Mouse (Mus musculus): Measurements from ENCODE around the gene Sbf2.

Gene Sbf2

DNA sequence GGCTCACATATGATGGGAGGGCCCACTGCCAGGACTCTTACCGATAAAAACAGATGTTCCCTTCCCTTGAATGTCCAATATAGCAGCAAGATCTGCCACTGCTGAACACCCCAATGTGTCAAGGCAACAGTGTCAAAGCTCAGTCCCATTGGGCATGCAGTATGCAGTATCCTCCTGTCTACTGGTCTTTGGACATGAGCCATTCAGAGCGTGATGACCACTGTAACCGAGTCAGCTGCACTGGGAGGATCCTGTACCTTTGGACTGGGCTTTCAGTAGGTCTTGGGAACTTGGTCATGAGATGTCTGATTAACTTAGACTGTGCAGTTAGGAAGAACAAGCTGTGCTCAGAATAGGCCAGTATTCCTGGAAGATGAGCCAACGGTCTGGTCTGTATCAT lies 309.2 kb downstream of the Sbf2 start:
- no peak for DNase-seq

DNA sequence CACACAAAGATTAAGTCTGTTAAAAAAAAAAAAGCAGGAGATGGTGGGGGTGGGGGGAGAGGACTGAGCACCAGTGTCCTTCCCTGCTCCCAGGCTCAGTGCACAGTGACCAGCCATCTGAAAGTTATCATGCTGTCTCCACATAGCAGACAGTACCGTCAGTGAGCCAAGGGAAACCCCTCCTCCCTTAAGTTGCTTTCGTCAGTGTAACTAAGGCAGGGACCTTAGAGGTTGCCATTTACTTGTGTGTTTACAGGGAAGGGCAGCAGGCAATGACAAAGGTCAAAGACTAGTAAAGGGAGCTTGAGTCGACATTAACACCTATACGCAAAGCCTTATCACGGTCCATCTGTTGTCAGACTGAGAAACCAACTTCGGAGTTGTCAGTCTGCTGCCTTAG lies 311.8 kb downstream of the Sbf2 start:
- DNase-seq, result no peak

DNA sequence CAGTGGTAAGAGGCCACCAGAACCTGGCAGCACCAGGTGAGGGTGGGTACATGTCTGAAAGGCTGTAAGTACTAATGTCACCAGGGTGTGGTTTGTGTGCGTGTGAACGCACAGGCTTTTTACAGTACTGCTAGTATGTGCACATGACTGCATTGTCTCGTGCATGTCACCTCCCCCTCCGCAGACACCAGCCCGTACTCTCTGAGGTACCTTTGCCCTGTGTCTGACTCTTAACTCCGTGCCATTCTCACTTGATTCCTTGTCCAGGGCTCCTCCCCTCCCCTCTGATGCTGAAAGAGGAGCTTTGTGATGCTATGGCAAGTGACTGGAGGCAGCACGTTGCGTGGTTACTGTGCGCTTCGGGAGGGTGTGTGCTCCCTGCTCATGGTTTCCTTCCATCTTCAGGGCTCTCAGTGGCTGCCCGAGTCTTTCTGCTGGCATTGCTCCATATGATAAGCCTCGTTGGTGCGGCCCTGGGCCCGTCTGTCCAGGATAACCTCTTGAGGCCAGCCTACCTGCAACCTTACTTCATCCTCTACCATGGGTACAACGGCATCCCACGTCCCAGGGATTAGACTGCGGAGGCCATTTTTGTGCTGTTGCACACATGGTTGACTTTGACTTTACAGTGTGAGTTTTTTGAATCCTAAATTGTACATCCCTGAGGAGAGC lies 315.8 kb downstream of the Sbf2 start:
- no peak for DNase-seq

GRCm38 (mm10) chr7:110298090-110298489 lies 316.6 kb downstream of the Sbf2 start:
- no peak for DNase-seq

DNA sequence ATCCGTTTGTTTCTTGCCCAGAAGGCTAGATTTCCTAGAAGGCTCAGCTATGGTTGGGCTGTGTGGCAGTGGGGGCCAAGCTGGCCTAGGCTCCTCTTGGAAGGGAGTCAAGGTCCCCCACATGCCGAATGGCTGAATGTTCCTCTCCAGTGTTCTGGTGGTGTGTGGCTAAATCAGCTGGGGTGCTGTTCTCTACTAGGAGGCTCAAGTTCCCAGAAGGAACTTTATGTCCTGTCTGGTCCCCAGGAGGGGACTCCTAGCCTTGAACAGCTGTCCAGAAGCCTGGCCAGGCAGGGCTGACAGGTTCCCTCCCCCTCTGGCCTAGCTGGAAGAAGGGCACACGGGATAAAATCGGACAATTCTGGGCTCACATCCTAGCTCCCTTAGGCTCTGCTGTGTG lies 317.1 kb downstream of the Sbf2 start:
- peak in 1 of 2 experiments; percentile 19 for DNase-seq

DNA sequence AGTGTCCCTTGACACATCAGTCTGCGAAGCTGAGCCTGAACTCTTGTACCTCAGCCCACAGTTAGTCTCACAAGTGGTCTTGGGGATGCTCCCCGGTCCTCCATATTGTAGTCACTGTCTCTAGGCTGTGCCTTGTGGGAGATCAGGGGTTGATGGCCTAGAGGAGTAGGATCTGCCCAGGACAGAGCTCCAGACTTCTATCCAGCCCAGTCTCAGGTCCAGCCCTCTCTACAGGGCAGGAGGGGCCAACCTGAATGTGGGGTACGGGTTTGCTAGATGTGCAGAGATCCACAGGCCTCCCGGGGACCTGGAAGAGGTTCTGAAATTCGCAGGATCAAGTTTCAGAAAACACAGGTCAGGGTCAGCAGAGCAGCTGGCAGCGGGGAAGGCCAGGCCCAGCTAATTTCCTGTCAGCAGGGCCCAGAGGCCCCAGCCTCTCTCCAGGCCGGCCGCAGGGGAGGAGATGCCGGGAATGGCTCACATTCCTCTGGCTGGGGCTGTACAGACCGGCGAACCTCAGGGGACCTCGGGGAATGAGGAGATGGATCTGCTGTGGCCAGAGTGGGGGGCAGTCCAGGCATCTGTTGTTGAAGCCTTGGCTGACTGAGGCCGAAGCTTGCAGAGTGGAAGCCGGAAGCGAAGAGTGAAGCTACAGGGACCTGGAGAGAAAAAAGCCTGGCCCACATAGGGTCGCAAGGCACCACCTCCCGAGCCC lies 317.7 kb downstream of the Sbf2 start:
- peak; percentile 70 to 71 for DNase-seq

- no peak for DNase-seq
These were observed 325.1 kb downstream of the Sbf2 start for GRCm38 (mm10) chr7:110289647-110290046.

- peak; percentile 46 to 56 for DNase-seq
These were observed 326.0 kb downstream of the Sbf2 start for GRCm38 (mm10) chr7:110288731-110289191.

DNA sequence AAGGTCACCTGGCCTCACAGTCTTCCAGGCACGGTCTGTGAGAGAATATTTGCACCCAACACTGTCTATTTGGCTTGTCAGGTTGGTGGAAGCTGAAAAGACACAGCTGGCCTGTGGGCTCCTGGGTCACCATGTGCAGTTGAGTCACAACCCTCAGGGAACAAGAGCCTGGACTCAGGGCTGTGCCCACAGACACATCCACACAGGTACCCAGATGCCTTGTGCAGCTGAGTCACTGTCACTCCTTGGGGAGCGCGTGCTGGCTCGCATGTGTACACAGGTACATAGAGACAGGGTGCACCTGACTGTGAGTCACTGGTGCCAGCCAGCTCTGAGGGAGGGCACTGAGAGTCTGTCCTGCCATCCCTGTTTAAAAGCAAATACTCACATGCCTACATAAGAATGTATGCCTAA lies 326.5 kb downstream of the Sbf2 start:
- DNase-seq, result peak; percentile 43 to 56

GRCm38 (mm10) chr7:110287476-110288071 lies 327.1 kb downstream of the Sbf2 start:
- DNase-seq, result no peak

DNA sequence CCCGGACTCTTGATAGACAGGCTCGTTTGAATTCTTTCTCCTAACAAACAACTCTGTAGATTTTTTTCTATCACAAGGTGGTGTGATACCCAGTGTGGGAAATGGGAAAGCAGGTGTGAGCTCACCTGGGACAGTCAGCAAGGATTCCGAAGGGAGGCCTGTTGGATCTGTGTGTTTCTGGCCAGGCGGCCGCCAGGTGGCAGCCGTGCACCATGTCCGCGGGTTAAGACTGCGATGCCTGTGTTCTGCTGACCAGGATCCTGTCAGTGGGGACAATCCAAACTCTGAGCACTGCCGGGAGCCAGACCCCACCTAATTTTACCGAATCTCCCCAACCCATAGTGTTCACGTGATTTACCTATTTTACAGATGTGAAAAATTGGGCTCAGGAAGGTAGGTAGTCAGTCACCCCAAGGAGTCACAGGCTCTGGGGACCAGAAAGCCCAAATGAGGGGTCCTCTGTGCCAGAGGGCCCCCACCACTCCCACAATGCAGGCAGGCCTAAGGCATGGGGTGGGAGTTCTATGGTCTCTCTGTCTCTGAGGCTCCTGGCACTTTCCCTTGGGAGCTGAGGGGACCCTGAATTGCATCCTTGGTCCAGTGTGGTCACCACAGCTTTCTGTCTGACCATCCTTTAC lies 327.8 kb downstream of the Sbf2 start:
- DNase-seq, result peak; percentile 73 to 78

- DNase-seq, result no peak
These were observed 328.5 kb downstream of the Sbf2 start for GRCm38 (mm10) chr7:110286198-110286732.

DNA sequence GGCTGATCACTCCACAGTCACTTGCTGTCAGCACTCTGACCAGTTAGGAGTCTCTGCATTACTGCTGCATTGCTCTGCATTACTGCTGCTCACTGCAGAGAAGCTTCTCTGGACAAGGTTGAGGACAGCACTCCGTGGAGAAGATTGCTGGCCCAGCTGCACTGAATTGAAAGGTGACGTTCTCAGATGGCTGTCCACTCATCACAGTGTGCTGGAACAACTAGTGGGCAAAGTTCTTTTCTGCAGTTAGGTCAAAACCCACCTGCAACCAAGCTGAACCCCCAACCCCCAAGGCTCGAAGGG lies 328.9 kb downstream of the Sbf2 start:
- no peak for DNase-seq

DNA sequence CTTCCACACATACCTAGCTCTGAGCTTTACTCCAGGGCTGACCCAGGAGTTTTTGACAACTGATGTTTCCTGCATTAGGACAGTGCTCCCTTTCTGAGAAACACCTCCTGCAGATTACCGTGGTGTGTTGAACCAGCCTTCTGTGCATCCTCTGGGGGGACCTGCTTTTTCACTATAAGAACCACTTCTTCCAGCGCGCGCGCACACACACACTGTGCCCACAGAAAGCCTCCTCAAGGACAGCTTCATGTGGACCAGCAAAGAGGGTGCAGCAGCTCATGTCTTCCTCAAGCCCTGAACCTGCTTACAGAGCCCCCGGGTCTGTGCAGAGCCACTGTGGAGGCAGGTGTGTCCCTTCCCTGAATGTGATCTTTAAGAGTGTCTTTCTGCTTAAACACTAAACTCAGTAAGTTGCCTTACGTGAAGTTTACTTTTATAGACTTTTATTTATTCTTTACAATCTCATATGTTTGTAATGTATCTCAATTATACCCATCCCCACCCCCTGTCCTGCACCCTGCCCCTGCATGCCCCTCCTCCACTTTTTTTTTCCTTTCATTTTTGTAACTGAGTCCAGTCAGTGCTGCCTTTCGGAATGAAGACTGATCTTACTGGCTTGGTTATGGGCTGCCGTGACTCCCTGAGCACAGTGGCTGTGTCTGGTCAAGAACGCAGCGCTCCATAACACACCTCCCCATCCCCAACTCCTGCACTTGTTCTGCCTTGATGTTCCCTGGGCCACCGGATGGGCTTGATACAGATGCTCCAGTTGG lies 329.5 kb downstream of the Sbf2 start:
- DNase-seq, result no peak

- peak in 1 of 2 experiments; percentile 44 for DNase-seq
These were observed 331.0 kb downstream of the Sbf2 start for GRCm38 (mm10) chr7:110283484-110284275.

- no peak for DNase-seq
These were observed 331.9 kb downstream of the Sbf2 start for GRCm38 (mm10) chr7:110282797-110283196.

- DNase-seq, result no peak
These were observed 333.1 kb downstream of the Sbf2 start for GRCm38 (mm10) chr7:110281435-110282256.

- DNase-seq, result no peak
These were observed 335.5 kb downstream of the Sbf2 start for GRCm38 (mm10) chr7:110279183-110279582.

DNA sequence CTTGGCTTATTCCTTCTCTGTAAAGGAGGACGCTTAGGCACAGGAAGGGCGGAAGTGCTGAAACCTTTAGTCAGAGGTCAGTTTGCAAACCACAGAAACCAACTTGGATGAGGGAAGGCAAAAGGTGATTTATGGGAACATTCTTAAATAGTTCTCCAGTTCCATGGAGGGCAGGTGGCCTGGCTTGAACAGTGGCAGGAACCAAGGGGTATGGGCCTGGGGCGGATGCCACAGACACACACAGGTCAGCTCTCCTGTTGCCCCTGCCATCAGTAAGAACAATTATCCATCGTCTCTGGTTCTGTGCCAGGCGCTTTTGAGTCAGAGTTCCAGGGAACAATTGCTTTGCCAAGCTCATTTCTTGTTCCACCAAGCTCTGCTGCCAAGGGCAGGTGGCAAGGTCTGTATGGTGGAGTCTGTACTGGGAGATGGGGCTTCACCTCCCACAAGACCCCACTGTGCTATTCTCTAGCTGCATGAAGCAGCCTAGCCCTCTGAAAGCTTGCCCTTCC lies 336.9 kb downstream of the Sbf2 start:
- no peak for DNase-seq

- no peak for DNase-seq
These were observed 342.3 kb downstream of the Sbf2 start for GRCm38 (mm10) chr7:110272434-110272833.

- DNase-seq, result no peak
These were observed 342.9 kb downstream of the Sbf2 start for GRCm38 (mm10) chr7:110271814-110272213.
